Mouse (Mus musculus): ENCODE results near the gene Ctsz. TPM values are rescaled to one million over a fixed set of nuclear protein-coding genes. Genes with fewer than 3 reads are reported as not detected.

Gene Ctsz
- polyA plus RNA-seq, 1 experiment from 2014 or later, result 125 TPM

DNA sequence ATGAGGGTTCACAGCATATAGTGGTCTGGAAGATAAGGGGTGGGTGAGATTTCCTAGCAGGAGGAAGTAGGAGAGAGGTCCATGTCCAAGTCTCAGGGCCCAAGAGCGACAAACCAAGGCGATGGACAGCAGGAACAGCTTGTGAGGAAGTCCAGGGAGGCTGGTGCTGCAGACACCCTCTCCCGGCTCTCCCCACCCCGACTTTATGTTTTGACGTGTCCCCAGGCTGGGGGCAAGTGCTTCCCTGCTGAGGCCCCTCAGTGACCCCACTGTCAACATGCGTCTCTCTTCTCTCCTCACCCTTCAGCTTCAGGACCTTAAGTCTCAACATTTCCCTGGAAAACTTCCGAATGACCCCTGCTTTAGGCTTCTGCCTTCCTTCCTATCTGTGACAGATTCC lies 25.7 kb downstream of the Ctsz start:
- Histone ChIP-seq H3K4me3 (ENCODE audit: control insufficient read depth in 1 of 2, insufficient read depth in 1 of 2, low read depth in 1 of 2, low read length in 2 of 2) (no peak overlapping the region), H3K9ac (ENCODE audit: low read length) (no peak overlapping the region), H3K9me3 (ENCODE audit: control insufficient read depth, low read length) (no peaks in the 10 kb centered on the region), H3K4me2 (ENCODE audit: low read length) (no peak overlapping the region), H3K27ac (replicated peaks in 1 of 2; ENCODE audit: control insufficient read depth in 1 of 2, insufficient read depth in 1 of 2, low read depth in 2 of 2, low read length in 2 of 2) (no peak overlapping the region), H3K36me3 (ENCODE audit: control insufficient read depth, insufficient read depth, low read length) (no peaks in the 10 kb centered on the region), H3K27me3 (ENCODE audit: control insufficient read depth, insufficient read depth, low read length) (no peaks in the 10 kb centered on the region), H3K4me1 (ENCODE audit: control insufficient read depth in 2 of 2, insufficient read depth in 2 of 2, low read length in 2 of 2) (peaks cover 3 to 10% of the 10 kb centered on the region in 2 experiments)
- 51% methylated on average over 7 of the region's 7 CpGs for WGBS
- ATAC-seq (ENCODE audit: insufficient number of reproducible peaks, insufficient read depth, low FRiP score, low read depth), result no peak

DNA sequence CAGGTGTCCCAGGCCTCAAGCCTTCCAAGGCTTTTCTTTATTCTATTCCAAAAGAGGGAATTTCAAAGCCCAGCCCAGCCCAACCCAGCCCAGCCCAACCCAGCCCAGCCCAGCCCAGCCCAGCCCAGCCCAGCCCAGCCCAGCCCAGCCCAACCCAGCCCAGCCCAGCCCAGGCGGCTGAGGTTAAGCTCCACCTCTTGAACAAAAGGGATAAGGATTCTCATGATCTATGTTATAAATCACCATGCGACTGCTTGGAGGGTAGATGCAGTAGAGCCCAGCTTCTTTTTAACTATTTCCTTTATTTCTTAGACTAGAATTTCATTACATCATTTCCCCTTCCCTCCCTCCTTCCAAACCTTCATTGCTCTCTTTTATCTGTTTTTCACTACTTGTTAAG lies 28.6 kb downstream of the Ctsz start:
- H3K27me3 ChIP-seq (ENCODE audit: control insufficient read depth, insufficient read depth, low read length), result no peaks in the 10 kb centered on the region

GRCm38 (mm10) chr2:174400396-174400795 lies 38.4 kb downstream of the Ctsz start:
- Histone ChIP-seq H3K36me3 (ENCODE audit: control insufficient read depth, insufficient read depth, low read length) (no peaks in the 10 kb centered on the region), H3K4me1 (ENCODE audit: control insufficient read depth in 2 of 2, insufficient read depth in 2 of 2, low read length in 2 of 2) (no peaks in the 10 kb centered on the region), H3K4me2 (ENCODE audit: low read length) (no peak overlapping the region), H3K4me3 (ENCODE audit: control insufficient read depth in 1 of 2, insufficient read depth in 1 of 2, low read depth in 1 of 2, low read length in 2 of 2) (no peak overlapping the region), H3K9me3 (ENCODE audit: control insufficient read depth, low read length) (no peaks in the 10 kb centered on the region), H3K27me3 (ENCODE audit: control insufficient read depth, insufficient read depth, low read length) (no peaks in the 10 kb centered on the region), H3K9ac (ENCODE audit: low read length) (no peak overlapping the region), H3K27ac (replicated peaks in 1 of 2; ENCODE audit: control insufficient read depth in 1 of 2, insufficient read depth in 1 of 2, low read depth in 2 of 2, low read length in 2 of 2) (no peak overlapping the region)
- WGBS, result 56% methylated on average over 4 of the region's 4 CpGs
- no peak for ATAC-seq (ENCODE audit: insufficient number of reproducible peaks, insufficient read depth, low FRiP score, low read depth)

More for the DNA sequence above, 28.6 kb downstream of the Ctsz start:
- no peak overlapping the region for H3K27ac ChIP-seq (replicated peaks in 1 of 2; ENCODE audit: control insufficient read depth in 1 of 2, insufficient read depth in 1 of 2, low read depth in 2 of 2, low read length in 2 of 2)
- WGBS, result 61% methylated on average over 2 of the region's 2 CpGs
- H3K9ac ChIP-seq (ENCODE audit: low read length), result no peak overlapping the region
- no peaks in the 10 kb centered on the region for H3K4me1 ChIP-seq (ENCODE audit: control insufficient read depth in 2 of 2, insufficient read depth in 2 of 2, low read length in 2 of 2)
- H3K9me3 ChIP-seq (ENCODE audit: control insufficient read depth, low read length), result no peaks in the 10 kb centered on the region
- no peak for ATAC-seq (ENCODE audit: insufficient number of reproducible peaks, insufficient read depth, low FRiP score, low read depth)
- no peaks in the 10 kb centered on the region for H3K36me3 ChIP-seq (ENCODE audit: control insufficient read depth, insufficient read depth, low read length)
- H3K4me2 ChIP-seq (ENCODE audit: low read length), result no peak overlapping the region
- no peak overlapping the region for H3K4me3 ChIP-seq (ENCODE audit: control insufficient read depth in 1 of 2, insufficient read depth in 1 of 2, low read depth in 1 of 2, low read length in 2 of 2)

DNA sequence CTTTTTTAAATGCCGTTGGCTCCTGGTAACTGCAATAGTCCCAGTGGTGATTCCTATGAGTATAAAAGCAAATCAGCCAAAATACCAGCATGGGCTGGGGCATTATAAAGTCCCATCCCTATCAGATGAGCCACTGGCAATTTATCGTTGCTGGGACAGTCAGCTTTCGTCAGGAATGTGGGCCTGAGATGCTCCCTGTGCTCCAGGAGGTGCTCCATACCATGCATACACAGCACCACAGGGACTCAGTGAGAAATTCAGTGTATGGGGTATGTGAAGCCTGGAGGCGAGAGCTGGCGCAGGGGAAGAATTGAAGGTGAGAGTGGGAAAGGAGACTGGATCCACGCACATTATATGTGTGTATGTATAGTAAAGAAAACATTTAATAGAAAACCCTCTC lies 41.0 kb downstream of the Ctsz start:
- Histone ChIP-seq H3K36me3 (ENCODE audit: control insufficient read depth, insufficient read depth, low read length) (no peaks in the 10 kb centered on the region), H3K4me1 (ENCODE audit: control insufficient read depth in 2 of 2, insufficient read depth in 2 of 2, low read length in 2 of 2) (no peaks in the 10 kb centered on the region), H3K4me3 (ENCODE audit: control insufficient read depth in 1 of 2, insufficient read depth in 1 of 2, low read depth in 1 of 2, low read length in 2 of 2) (no peak overlapping the region), H3K9ac (ENCODE audit: low read length) (no peak overlapping the region), H3K27me3 (ENCODE audit: control insufficient read depth, insufficient read depth, low read length) (no peaks in the 10 kb centered on the region), H3K4me2 (ENCODE audit: low read length) (no peak overlapping the region), H3K27ac (replicated peaks in 1 of 2; ENCODE audit: control insufficient read depth in 1 of 2, insufficient read depth in 1 of 2, low read depth in 2 of 2, low read length in 2 of 2) (no peak overlapping the region), H3K9me3 (ENCODE audit: control insufficient read depth, low read length) (no peaks in the 10 kb centered on the region)
- 79% methylated on average over 6 of the region's 6 CpGs for WGBS
- ATAC-seq (ENCODE audit: insufficient number of reproducible peaks, insufficient read depth, low FRiP score, low read depth), result no peak

DNA sequence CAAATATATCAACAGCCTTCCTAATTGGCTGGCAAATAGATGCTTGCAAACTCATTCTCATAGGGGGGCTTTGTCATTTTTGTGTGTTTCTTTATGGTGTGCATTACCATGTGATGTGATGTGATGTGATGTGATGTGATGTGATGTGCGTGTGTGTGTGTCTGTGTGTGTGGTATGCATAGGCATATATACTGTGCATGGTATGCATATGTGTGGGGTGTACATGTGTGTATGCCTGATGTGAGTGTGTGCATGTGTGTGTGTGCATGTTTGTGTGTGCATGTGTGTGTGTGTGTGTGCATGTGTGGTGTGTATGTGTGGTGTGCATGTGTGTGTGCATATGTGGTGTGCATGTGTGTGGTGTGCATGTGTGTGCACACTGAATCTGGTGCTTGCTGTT lies 41.8 kb downstream of the Ctsz start:
- Histone ChIP-seq H3K9me3 (ENCODE audit: control insufficient read depth, low read length) (no peaks in the 10 kb centered on the region), H3K4me1 (ENCODE audit: control insufficient read depth in 2 of 2, insufficient read depth in 2 of 2, low read length in 2 of 2) (no peaks in the 10 kb centered on the region), H3K27me3 (ENCODE audit: control insufficient read depth, insufficient read depth, low read length) (no peaks in the 10 kb centered on the region), H3K4me2 (ENCODE audit: low read length) (no peak overlapping the region), H3K36me3 (ENCODE audit: control insufficient read depth, insufficient read depth, low read length) (no peaks in the 10 kb centered on the region), H3K27ac (replicated peaks in 1 of 2; ENCODE audit: control insufficient read depth in 1 of 2, insufficient read depth in 1 of 2, low read depth in 2 of 2, low read length in 2 of 2) (no peak overlapping the region), H3K9ac (ENCODE audit: low read length) (no peak overlapping the region), H3K4me3 (ENCODE audit: control insufficient read depth in 1 of 2, insufficient read depth in 1 of 2, low read depth in 1 of 2, low read length in 2 of 2) (no peak overlapping the region)
- no peak for ATAC-seq (ENCODE audit: insufficient number of reproducible peaks, insufficient read depth, low FRiP score, low read depth)
- WGBS, result 85% methylated on average over 1 of the region's 1 CpGs

- WGBS, result 77% methylated on average over 10 of the region's 10 CpGs
- Histone ChIP-seq H3K9me3 (ENCODE audit: control insufficient read depth, low read length) (no peaks in the 10 kb centered on the region), H3K4me1 (ENCODE audit: control insufficient read depth in 2 of 2, insufficient read depth in 2 of 2, low read length in 2 of 2) (no peaks in the 10 kb centered on the region), H3K36me3 (ENCODE audit: control insufficient read depth, insufficient read depth, low read length) (no peaks in the 10 kb centered on the region), H3K4me3 (ENCODE audit: control insufficient read depth in 1 of 2, insufficient read depth in 1 of 2, low read depth in 1 of 2, low read length in 2 of 2) (no peak overlapping the region), H3K4me2 (ENCODE audit: low read length) (no peak overlapping the region), H3K27me3 (ENCODE audit: control insufficient read depth, insufficient read depth, low read length) (no peaks in the 10 kb centered on the region), H3K27ac (replicated peaks in 1 of 2; ENCODE audit: control insufficient read depth in 1 of 2, insufficient read depth in 1 of 2, low read depth in 2 of 2, low read length in 2 of 2) (no peak overlapping the region), H3K9ac (ENCODE audit: low read length) (no peak overlapping the region)
- no peak for ATAC-seq (ENCODE audit: insufficient number of reproducible peaks, insufficient read depth, low FRiP score, low read depth)
These were observed 42.2 kb downstream of the Ctsz start for GRCm38 (mm10) chr2:174396643-174397042.

DNA sequence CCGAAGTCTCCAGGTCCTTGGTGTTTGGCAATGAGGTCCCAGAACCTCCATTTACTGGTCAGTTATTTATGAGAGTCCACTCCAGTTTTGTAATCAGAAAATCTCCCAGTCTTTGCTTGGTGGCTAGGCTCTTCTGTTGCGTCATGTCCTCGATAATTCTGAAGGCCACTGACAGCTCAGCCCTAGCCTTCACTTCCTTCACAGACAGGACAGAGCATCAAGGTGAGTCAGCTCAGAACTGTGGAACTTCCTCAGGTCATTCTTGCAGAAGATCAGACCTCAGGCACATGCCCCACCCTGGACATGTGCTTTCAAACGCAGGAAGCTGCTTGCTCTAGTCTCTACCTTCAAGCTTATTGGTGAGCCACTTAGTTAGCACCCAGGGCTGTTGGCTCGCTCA lies 45.5 kb downstream of the Ctsz start:
- no peaks in the 10 kb centered on the region for H3K36me3 ChIP-seq (ENCODE audit: control insufficient read depth, insufficient read depth, low read length)
- no peak overlapping the region for H3K27ac ChIP-seq (replicated peaks in 1 of 2; ENCODE audit: control insufficient read depth in 1 of 2, insufficient read depth in 1 of 2, low read depth in 2 of 2, low read length in 2 of 2)
- no peak overlapping the region for H3K9ac ChIP-seq (ENCODE audit: low read length)
- no peaks in the 10 kb centered on the region for H3K9me3 ChIP-seq (ENCODE audit: control insufficient read depth, low read length)
- ATAC-seq (ENCODE audit: insufficient number of reproducible peaks, insufficient read depth, low FRiP score, low read depth), result no peak
- H3K4me2 ChIP-seq (ENCODE audit: low read length), result no peak overlapping the region
- no peaks in the 10 kb centered on the region for H3K27me3 ChIP-seq (ENCODE audit: control insufficient read depth, insufficient read depth, low read length)
- WGBS, result 65% methylated on average over 5 of the region's 5 CpGs
- H3K4me3 ChIP-seq (ENCODE audit: control insufficient read depth in 1 of 2, insufficient read depth in 1 of 2, low read depth in 1 of 2, low read length in 2 of 2), result no peak overlapping the region
- H3K4me1 ChIP-seq (ENCODE audit: control insufficient read depth in 2 of 2, insufficient read depth in 2 of 2, low read length in 2 of 2), result no peaks in the 10 kb centered on the region

GRCm38 (mm10) chr2:174392554-174392953 lies 46.3 kb downstream of the Ctsz start:
- ATAC-seq (ENCODE audit: insufficient number of reproducible peaks, insufficient read depth, low FRiP score, low read depth), result no peak
- Histone ChIP-seq H3K27ac (replicated peaks in 1 of 2; ENCODE audit: control insufficient read depth in 1 of 2, insufficient read depth in 1 of 2, low read depth in 2 of 2, low read length in 2 of 2) (no peak overlapping the region), H3K4me3 (ENCODE audit: control insufficient read depth in 1 of 2, insufficient read depth in 1 of 2, low read depth in 1 of 2, low read length in 2 of 2) (no peak overlapping the region), H3K9me3 (ENCODE audit: control insufficient read depth, low read length) (no peaks in the 10 kb centered on the region), H3K4me1 (ENCODE audit: control insufficient read depth in 2 of 2, insufficient read depth in 2 of 2, low read length in 2 of 2) (no peaks in the 10 kb centered on the region), H3K4me2 (ENCODE audit: low read length) (no peak overlapping the region), H3K27me3 (ENCODE audit: control insufficient read depth, insufficient read depth, low read length) (no peaks in the 10 kb centered on the region), H3K36me3 (ENCODE audit: control insufficient read depth, insufficient read depth, low read length) (no peaks in the 10 kb centered on the region), H3K9ac (ENCODE audit: low read length) (no peak overlapping the region)
- 71% methylated on average over 9 of the region's 9 CpGs for WGBS
